ENCODE assay signal across 8 mouse cellular contexts in the genomic region with DNA sequence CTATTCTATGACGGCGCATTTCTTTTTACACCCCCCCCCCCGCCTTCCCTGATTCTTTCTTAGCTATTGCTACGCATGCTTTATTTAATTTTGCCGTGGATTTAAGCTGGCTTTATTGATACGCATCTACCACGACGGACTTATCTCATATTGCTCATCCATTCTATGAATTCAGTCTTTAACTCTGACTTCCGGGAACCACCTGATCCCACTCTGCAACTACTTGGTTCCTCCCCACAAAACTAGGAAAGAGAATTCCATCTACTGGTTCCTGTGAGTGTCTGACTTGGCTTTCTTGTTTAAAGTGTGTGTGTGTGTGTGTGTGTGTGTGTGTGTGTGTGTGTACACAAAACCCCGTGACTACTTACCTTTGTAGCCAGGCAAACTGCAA. TPM values are rescaled to one million over a fixed set of nuclear protein-coding genes. Genes with fewer than 3 reads are reported as not detected.
DNase-seq lines count a peak whose midpoint lies in the region; ATAC-seq and TF ChIP-seq lines count a peak whose summit lies in the region.

No protein-coding gene starts in this region.

- H3K9me3 ChIP-seq in kidney, postnatal 0 days (replicated peaks; ENCODE audit: low read length), result no peaks in the 10 kb centered on the region
- H3K9me3 ChIP-seq in embryonic facial prominence, embryonic 14.5 days (ENCODE audit: control insufficient read depth, low read length), result no peaks in the 10 kb centered on the region
- H3K9me3 ChIP-seq in intestine, embryonic 14.5 days (ENCODE audit: control insufficient read depth, low read length), result no peaks in the 10 kb centered on the region

- H3K4me3 ChIP-seq in kidney, postnatal 0 days (replicated peaks; ENCODE audit: low read depth, low read length), result peak overlapping the region; percentile 56
- H3K4me3 ChIP-seq in embryonic facial prominence, embryonic 14.5 days (ENCODE audit: low read depth, low read length), result peak overlapping the region; percentile 50
- peak overlapping the region; percentile 46 for H3K4me3 ChIP-seq in intestine, embryonic 14.5 days (ENCODE audit: low read depth, low read length)

- no peak for TF ChIP-seq CTCF in kidney, postnatal 0 days (IDR thresholded peaks at IDR 0.05; ENCODE audit: low read depth)

- no peaks in the 10 kb centered on the region for H3K4me1 ChIP-seq in kidney, postnatal 0 days (replicated peaks; ENCODE audit: insufficient read depth, low read length)
- no peaks in the 10 kb centered on the region for H3K4me1 ChIP-seq in embryonic facial prominence, embryonic 14.5 days (ENCODE audit: control insufficient read depth, insufficient read depth, low read length)
- H3K4me1 ChIP-seq in intestine, embryonic 14.5 days (replicated peaks; ENCODE audit: control insufficient read depth, insufficient read depth, low read length), result peaks cover 12% of the 10 kb centered on the region

- no peak for DNase-seq in kidney, postnatal 0 days (ENCODE audit: low spot score)
- DNase-seq in kidney, postnatal 10 days, result no peak
- no peak for DNase-seq in embryonic facial prominence, embryonic 14.5 days (ENCODE audit: low spot score)
- no peak for DNase-seq in intestine, embryonic 14.5 days (ENCODE audit: low spot score)
- DNase-seq in naive thymus-derived CD4-positive, alpha-beta T cell, adult 2 months (ENCODE audit: low read depth), result peak; percentile 40
- DNase-seq in cerebellum, adult 11-12 months, result no peak
- DNase-seq in right cerebral cortex, postnatal 10 days (ENCODE audit: low spot score in 2 of 2), result no peak
- no peak for DNase-seq in layer of hippocampus, adult 18-20 months (ENCODE audit: low spot score in 2 of 2)

- no peak overlapping the region for H3K27ac ChIP-seq in kidney, postnatal 0 days
- no peak overlapping the region for H3K27ac ChIP-seq in embryonic facial prominence, embryonic 14.5 days (replicated peaks; ENCODE audit: low read depth, low read length)
- H3K27ac ChIP-seq in intestine, embryonic 14.5 days (ENCODE audit: low read depth), result no peak overlapping the region

- H3K9ac ChIP-seq in kidney, postnatal 0 days (ENCODE audit: low read depth, low read length), result peak overlapping the region; percentile 49
- peak overlapping the region; percentile 69 for H3K9ac ChIP-seq in embryonic facial prominence, embryonic 14.5 days (ENCODE audit: low read depth, low read length)
- H3K9ac ChIP-seq in intestine, embryonic 14.5 days (ENCODE audit: low read length), result peak overlapping the region; percentile 51

- WGBS in kidney, postnatal 0 days, result 20% methylated on average over 10 of the region's 10 CpGs
- whole genome bisulfite sequencing in embryonic facial prominence, embryonic 14.5 days, result 13% methylated on average over 10 of the region's 10 CpGs
- 12% methylated on average over 10 of the region's 10 CpGs for WGBS in intestine, embryonic 14.5 days

- H3K27me3 ChIP-seq in kidney, postnatal 0 days (ENCODE audit: insufficient read depth, low read length), result no peaks in the 10 kb centered on the region
- H3K27me3 ChIP-seq in embryonic facial prominence, embryonic 14.5 days (replicated peaks; ENCODE audit: control insufficient read depth, insufficient read depth, low read length), result no peaks in the 10 kb centered on the region
- no peaks in the 10 kb centered on the region for H3K27me3 ChIP-seq in intestine, embryonic 14.5 days (replicated peaks; ENCODE audit: control insufficient read depth, insufficient read depth, low read length)

- H3K4me2 ChIP-seq in kidney, postnatal 0 days (ENCODE audit: low read length), result peak overlapping the region; percentile 94
- H3K4me2 ChIP-seq in embryonic facial prominence, embryonic 14.5 days (ENCODE audit: low read depth, low read length), result peak overlapping the region; percentile 93
- H3K4me2 ChIP-seq in intestine, embryonic 14.5 days (ENCODE audit: low read length), result peak overlapping the region; percentile 89

- 0 out of 2 replicates have a peak, but pooled peaks cover 14% of the 10 kb centered on the region for H3K36me3 ChIP-seq in kidney, postnatal 0 days (ENCODE audit: insufficient read depth, low read length)
- peaks cover 22% of the 10 kb centered on the region for H3K36me3 ChIP-seq in embryonic facial prominence, embryonic 14.5 days (ENCODE audit: control insufficient read depth, insufficient read depth, low read length)
- peaks cover 39% of the 10 kb centered on the region for H3K36me3 ChIP-seq in intestine, embryonic 14.5 days (ENCODE audit: control insufficient read depth, insufficient read depth, low read length)

- ATAC-seq in kidney, postnatal 0 days (replicated peaks; ENCODE audit: low FRiP score, low read depth), result no peak
- 0 out of 2 replicates have a peak, but pooled peaks have one; percentile 8 for ATAC-seq in embryonic facial prominence, embryonic 14.5 days (ENCODE audit: low read depth)
- ATAC-seq in intestine, embryonic 14.5 days (replicated peaks; ENCODE audit: low FRiP score, low TSS enrichment, low read depth), result no peak

RNA-seq across cellular contexts. Expression of a gene that starts 0.3 kb away (rescaled TPM):
- 0.33 and 0.50 TPM in 2 replicates for polyA plus RNA-seq in kidney, postnatal 0 days (2015; fragmentation: Nextera tagmentation; extraction: Ambion mirVana)
- polyA plus RNA-seq in embryonic facial prominence, embryonic 14.5 days (2014; fragmentation: Nextera tagmentation; extraction: Ambion mirVana), result 1.4 TPM in 2 replicates
- polyA plus RNA-seq in intestine, embryonic 14.5 days (2014; fragmentation: Nextera tagmentation; extraction: Ambion mirVana), result 0.56 and 0.84 TPM in 2 replicates
- 1 to 10 TPM; 2.9 to 3.0 TPM for total RNA-seq in layer of hippocampus, adult 18-20 months (2021)

RNA-seq across cellular contexts. Expression of a gene that starts 34.5 kb away (rescaled TPM):
- polyA plus RNA-seq in kidney, postnatal 0 days (2015; fragmentation: Nextera tagmentation; extraction: Ambion mirVana), result 3.4 TPM in 2 replicates
- polyA plus RNA-seq in embryonic facial prominence, embryonic 14.5 days (2014; fragmentation: Nextera tagmentation; extraction: Ambion mirVana), result 5.9 and 7.1 TPM in 2 replicates
- 2.8 and 3.5 TPM in 2 replicates for polyA plus RNA-seq in intestine, embryonic 14.5 days (2014; fragmentation: Nextera tagmentation; extraction: Ambion mirVana)
- 10 to 100 TPM; 96.6 to 97.1 TPM for total RNA-seq in layer of hippocampus, adult 18-20 months (2021)

RNA-seq across cellular contexts. Expression of a gene that starts 48.2 kb away (rescaled TPM):
- polyA plus RNA-seq in kidney, postnatal 0 days (2015; fragmentation: Nextera tagmentation; extraction: Ambion mirVana), result 1.9 and 2.0 TPM in 2 replicates
- polyA plus RNA-seq in embryonic facial prominence, embryonic 14.5 days (2014; fragmentation: Nextera tagmentation; extraction: Ambion mirVana), result 2.3 and 2.6 TPM in 2 replicates
- 1.5 and 2.2 TPM in 2 replicates for polyA plus RNA-seq in intestine, embryonic 14.5 days (2014; fragmentation: Nextera tagmentation; extraction: Ambion mirVana)
- 1 to 10 TPM; 5.2 to 5.5 TPM for total RNA-seq in layer of hippocampus, adult 18-20 months (2021)
